ENCODE assay signal across 8 mouse cellular contexts in the genomic region with DNA sequence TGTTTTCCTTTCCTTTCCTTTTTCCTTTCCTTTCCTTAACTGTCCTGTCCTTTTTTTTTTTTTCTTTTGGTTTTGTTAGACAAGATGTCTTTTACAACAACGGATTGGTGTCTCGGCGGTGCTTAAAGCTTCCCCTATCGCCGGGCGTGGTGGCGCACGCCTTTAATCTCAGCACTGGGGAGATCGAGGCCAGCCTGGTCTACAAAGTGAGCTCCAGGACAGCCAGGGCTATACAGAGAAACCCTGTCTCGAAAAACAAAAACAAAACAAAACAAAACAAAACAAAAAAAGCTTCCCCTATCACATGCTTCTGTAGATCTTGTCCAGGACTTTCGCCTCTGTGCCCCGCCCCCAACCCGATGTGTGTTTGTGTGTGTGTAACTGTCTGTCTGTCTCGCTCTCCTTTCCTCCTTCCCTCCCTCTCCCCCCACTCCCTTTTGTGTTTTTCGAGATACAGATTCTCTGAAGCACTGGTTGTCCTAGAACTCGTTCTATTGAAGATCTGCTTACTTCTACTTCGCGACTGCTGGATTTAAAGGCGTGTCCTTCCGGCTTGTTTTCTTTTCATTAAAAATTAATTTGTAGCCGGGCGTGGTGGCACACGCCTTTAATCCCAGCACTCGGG. TPM values are rescaled to one million over a fixed set of nuclear protein-coding genes. Genes with fewer than 3 reads are reported as not detected.
DNase-seq lines count a peak whose midpoint lies in the region; ATAC-seq and TF ChIP-seq lines count a peak whose summit lies in the region.

No protein-coding gene starts in this region.

- DNase-seq in left cerebral cortex, adult 2 months (ENCODE audit: extremely low spot score in 1 of 2, low spot score in 2 of 2) = no peak
- no peak for DNase-seq in left cerebral cortex, postnatal 10 days (ENCODE audit: extremely low spot score in 1 of 2, low spot score in 2 of 2)
- DNase-seq in hindbrain, postnatal 0 days (ENCODE audit: low spot score) = no peak
- DNase-seq in cerebellum, adult 18-20 months = no peak
- no peak for DNase-seq in adrenal gland, postnatal 10 days

- no peaks in the 10 kb centered on the region for H3K27me3 ChIP-seq in hindbrain, postnatal 0 days (ENCODE audit: insufficient read depth, low read length)
- no peaks in the 10 kb centered on the region for H3K27me3 ChIP-seq in midbrain, embryonic 13.5 days

- WGBS in hindbrain, postnatal 0 days = 7% methylated on average over 24 of the region's 24 CpGs
- WGBS in midbrain, embryonic 13.5 days = 6% methylated on average over 24 of the region's 24 CpGs

- intact Hi-C loops in left cerebral cortex, adult 2 months (cut with DNase I) = no loop called here
- intact Hi-C loops in left cerebral cortex, postnatal 10 days (cut with DNase I) = no loop called here

- no peaks in the 10 kb centered on the region for H3K9me3 ChIP-seq in hindbrain, postnatal 0 days (ENCODE audit: low read length)
- no peaks in the 10 kb centered on the region for H3K9me3 ChIP-seq in midbrain, embryonic 13.5 days

- H3K27ac ChIP-seq in left cerebral cortex, adult 2 months = peak overlapping the region; percentile 65
- H3K27ac ChIP-seq in hindbrain, postnatal 0 days = peak overlapping the region; percentile 78
- H3K27ac ChIP-seq in midbrain, embryonic 13.5 days = peak overlapping the region; percentile 70

- H3K9ac ChIP-seq in hindbrain, postnatal 0 days (replicated peaks; ENCODE audit: low read length) = peak overlapping the region; percentile 66
- peak overlapping the region; percentile 71 for H3K9ac ChIP-seq in midbrain, embryonic 13.5 days (replicated peaks)

- H3K4me1 ChIP-seq in hindbrain, postnatal 0 days (ENCODE audit: insufficient read depth, low read length) = peaks cover 3% of the 10 kb centered on the region; the same call in 1 of the 2 replicates
- peaks cover 19% of the 10 kb centered on the region for H3K4me1 ChIP-seq in midbrain, embryonic 13.5 days (replicated peaks)

- peak overlapping the region; percentile 70 for H3K4me2 ChIP-seq in hindbrain, postnatal 0 days (ENCODE audit: low read depth, low read length)
- peak overlapping the region; percentile 89 for H3K4me2 ChIP-seq in midbrain, embryonic 13.5 days (replicated peaks)

- H3K4me3 ChIP-seq in left cerebral cortex, adult 2 months = peak overlapping the region; percentile 94
- H3K4me3 ChIP-seq in hindbrain, postnatal 0 days (ENCODE audit: low read length) = peak overlapping the region; percentile 72
- peak overlapping the region; percentile 64 for H3K4me3 ChIP-seq in midbrain, embryonic 13.5 days (replicated peaks)

- TF ChIP-seq CTCF in left cerebral cortex, adult 2 months (IDR thresholded peaks at IDR 0.05) = no peak
- TF ChIP-seq CTCF in hindbrain, postnatal 0 days (IDR thresholded peaks at IDR 0.05; ENCODE audit: low read depth) = no peak

- ATAC-seq in common myeloid progenitor, adult 5-6 weeks (replicated peaks; ENCODE audit: low read depth, poor library complexity, severe bottlenecking) = peak; percentile 28
- peak; percentile 68; the same call in 1 of the 2 replicates for ATAC-seq in hindbrain, postnatal 0 days
- peak; percentile 72 for ATAC-seq in midbrain, embryonic 13.5 days
- ATAC-seq in megakaryocyte-erythroid progenitor cell, adult 5-6 weeks (replicated peaks; ENCODE audit: low FRiP score, low TSS enrichment, poor library complexity, severe bottlenecking) = no peak

- peaks cover 17% of the 10 kb centered on the region for H3K36me3 ChIP-seq in hindbrain, postnatal 0 days (ENCODE audit: insufficient read depth, low read length)
- H3K36me3 ChIP-seq in midbrain, embryonic 13.5 days = peaks cover 24% of the 10 kb centered on the region

RNA-seq across cellular contexts. Expression of a gene that starts 0.5 kb away (rescaled TPM):
- 10 to 100 TPM; 24.7 to 26.4 TPM for total RNA-seq in left cerebral cortex, adult 2 months (2021)
- total RNA-seq in left cerebral cortex, postnatal 10 days (2021) = 10 to 100 TPM; 30.9 to 37.9 TPM
- total RNA-seq in common myeloid progenitor, adult 5-6 weeks (2017) = 43.3 and 46.1 TPM in 2 replicates
- total RNA-seq in hindbrain, postnatal 0 days (2014; rRNA removed) = 53.2 and 55.2 TPM in 2 replicates
- 43.5 and 49.2 TPM in 2 replicates for polyA plus RNA-seq in hindbrain, postnatal 0 days (2015; fragmentation: Nextera tagmentation; extraction: Ambion mirVana)
- 81.4 and 84.3 TPM in 2 replicates for polyA plus RNA-seq in midbrain, embryonic 13.5 days (2015; fragmentation: Nextera tagmentation; extraction: Ambion mirVana)
- total RNA-seq in megakaryocyte-erythroid progenitor cell, adult 5-6 weeks (2014; fragmentation: Nextera tagmentation) = 58.4 and 91.1 TPM in 2 replicates
- 48.9 and 54.8 TPM in 2 replicates for total RNA-seq in megakaryocyte-erythroid progenitor cell, adult 5-6 weeks (2017)
- 10 to 100 TPM; 39.1 to 39.9 TPM for total RNA-seq in adrenal gland, postnatal 10 days (2021)

RNA-seq across cellular contexts. Expression of a gene that starts 9.9 kb away (rescaled TPM):
- total RNA-seq in left cerebral cortex, adult 2 months (2021) = 1 to 10 TPM in 1 of 2 experiments, not detected in 1; 1.1 TPM
- under 1 TPM in 1 of 2 experiments, not detected in 1; 0.69 TPM for total RNA-seq in left cerebral cortex, postnatal 10 days (2021)
- not detected in 2 replicates for total RNA-seq in common myeloid progenitor, adult 5-6 weeks (2017)
- not detected in 2 replicates for total RNA-seq in hindbrain, postnatal 0 days (2014; rRNA removed)
- polyA plus RNA-seq in hindbrain, postnatal 0 days (2015; fragmentation: Nextera tagmentation; extraction: Ambion mirVana) = not detected in 2 replicates
- polyA plus RNA-seq in midbrain, embryonic 13.5 days (2015; fragmentation: Nextera tagmentation; extraction: Ambion mirVana) = not detected in 2 replicates
- total RNA-seq in megakaryocyte-erythroid progenitor cell, adult 5-6 weeks (2014; fragmentation: Nextera tagmentation) = 0.72 TPM in 1 of 2 replicates, not detected in the other
- total RNA-seq in megakaryocyte-erythroid progenitor cell, adult 5-6 weeks (2017) = 0.27 TPM in 1 of 2 replicates, not detected in the other
- total RNA-seq in adrenal gland, postnatal 10 days (2021) = under 1 TPM in 1 of 2 experiments, not detected in 1; 0.24 TPM

RNA-seq across cellular contexts. Expression of a gene that starts 10.0 kb away (rescaled TPM):
- 100 to 1,000 TPM; 284 to 288 TPM for total RNA-seq in left cerebral cortex, adult 2 months (2021)
- 100 to 1,000 TPM; 575 to 607 TPM for total RNA-seq in left cerebral cortex, postnatal 10 days (2021)
- 1,725 and 1,907 TPM in 2 replicates for total RNA-seq in common myeloid progenitor, adult 5-6 weeks (2017)
- 2,181 and 2,600 TPM in 2 replicates for total RNA-seq in hindbrain, postnatal 0 days (2014; rRNA removed)
- polyA plus RNA-seq in hindbrain, postnatal 0 days (2015; fragmentation: Nextera tagmentation; extraction: Ambion mirVana) = 809 and 820 TPM in 2 replicates
- polyA plus RNA-seq in midbrain, embryonic 13.5 days (2015; fragmentation: Nextera tagmentation; extraction: Ambion mirVana) = 770 and 771 TPM in 2 replicates
- total RNA-seq in megakaryocyte-erythroid progenitor cell, adult 5-6 weeks (2014; fragmentation: Nextera tagmentation) = 6,242 and 6,563 TPM in 2 replicates
- 1,324 and 2,144 TPM in 2 replicates for total RNA-seq in megakaryocyte-erythroid progenitor cell, adult 5-6 weeks (2017)
- total RNA-seq in adrenal gland, postnatal 10 days (2021) = 100 to 1,000 TPM; 785 to 825 TPM

RNA-seq across cellular contexts. Expression of a gene that starts 11.9 kb away (rescaled TPM):
- 1 to 10 TPM; 3.2 to 3.9 TPM for total RNA-seq in left cerebral cortex, adult 2 months (2021)
- 1 to 10 TPM; 2.7 to 5.1 TPM for total RNA-seq in left cerebral cortex, postnatal 10 days (2021)
- total RNA-seq in common myeloid progenitor, adult 5-6 weeks (2017) = 0.69 and 18.3 TPM in 2 replicates
- 6.1 and 8.1 TPM in 2 replicates for total RNA-seq in hindbrain, postnatal 0 days (2014; rRNA removed)
- 1.4 and 2.2 TPM in 2 replicates for polyA plus RNA-seq in hindbrain, postnatal 0 days (2015; fragmentation: Nextera tagmentation; extraction: Ambion mirVana)
- 1.7 and 2.2 TPM in 2 replicates for polyA plus RNA-seq in midbrain, embryonic 13.5 days (2015; fragmentation: Nextera tagmentation; extraction: Ambion mirVana)
- 3.5 TPM in 1 of 2 replicates, not detected in the other for total RNA-seq in megakaryocyte-erythroid progenitor cell, adult 5-6 weeks (2014; fragmentation: Nextera tagmentation)
- 0.53 and 2.0 TPM in 2 replicates for total RNA-seq in megakaryocyte-erythroid progenitor cell, adult 5-6 weeks (2017)
- total RNA-seq in adrenal gland, postnatal 10 days (2021) = 1 to 10 TPM; 4.3 to 6.6 TPM

RNA-seq across cellular contexts. Expression of a gene that starts 12.0 kb away (rescaled TPM):
- 10 to 100 TPM; 20.0 to 23.2 TPM for total RNA-seq in left cerebral cortex, adult 2 months (2021)
- total RNA-seq in left cerebral cortex, postnatal 10 days (2021) = 10 to 100 TPM; 21.5 TPM
- total RNA-seq in common myeloid progenitor, adult 5-6 weeks (2017) = 30.9 and 44.6 TPM in 2 replicates
- total RNA-seq in hindbrain, postnatal 0 days (2014; rRNA removed) = 21.1 and 26.1 TPM in 2 replicates
- polyA plus RNA-seq in hindbrain, postnatal 0 days (2015; fragmentation: Nextera tagmentation; extraction: Ambion mirVana) = 39.7 and 41.4 TPM in 2 replicates
- 36.7 and 39.9 TPM in 2 replicates for polyA plus RNA-seq in midbrain, embryonic 13.5 days (2015; fragmentation: Nextera tagmentation; extraction: Ambion mirVana)
- 39.2 and 44.6 TPM in 2 replicates for total RNA-seq in megakaryocyte-erythroid progenitor cell, adult 5-6 weeks (2014; fragmentation: Nextera tagmentation)
- 67.2 and 87.0 TPM in 2 replicates for total RNA-seq in megakaryocyte-erythroid progenitor cell, adult 5-6 weeks (2017)
- 10 to 100 TPM; 36.0 to 36.8 TPM for total RNA-seq in adrenal gland, postnatal 10 days (2021)
